Mouse (Mus musculus) mature B cell (primary cell): ENCODE measurements around the gene Rsph1.

ENCODE experiments used
- in situ Hi-C: fragments of 300-500 bp; cut with MboI; formaldehyde crosslinking; loops from 2 replicates; pipeline ENCODE4 v1.14.3; 2019

Rsph1 gene

DNA sequence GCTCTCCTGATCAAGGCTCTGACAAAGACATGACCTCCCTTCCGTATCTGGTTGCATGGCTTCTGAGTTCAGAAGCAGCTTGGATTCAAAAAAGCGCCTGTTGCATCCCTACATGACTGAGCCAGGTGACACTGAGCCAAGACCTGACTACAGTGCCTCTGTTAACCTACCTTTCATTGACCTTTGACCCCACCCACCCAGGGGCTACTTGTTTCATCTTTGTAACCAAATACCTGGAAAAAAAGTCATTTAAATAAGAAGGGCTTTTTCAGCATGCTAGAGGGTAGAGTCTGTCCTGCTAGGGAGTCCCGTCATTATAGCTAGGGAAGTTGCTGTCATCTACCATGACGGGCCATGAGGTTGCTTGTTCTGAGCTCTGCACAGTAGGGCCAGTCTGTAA is 26.2 kb upstream of the Rsph1 start:
- in situ Hi-C loops: no loop called here

DNA sequence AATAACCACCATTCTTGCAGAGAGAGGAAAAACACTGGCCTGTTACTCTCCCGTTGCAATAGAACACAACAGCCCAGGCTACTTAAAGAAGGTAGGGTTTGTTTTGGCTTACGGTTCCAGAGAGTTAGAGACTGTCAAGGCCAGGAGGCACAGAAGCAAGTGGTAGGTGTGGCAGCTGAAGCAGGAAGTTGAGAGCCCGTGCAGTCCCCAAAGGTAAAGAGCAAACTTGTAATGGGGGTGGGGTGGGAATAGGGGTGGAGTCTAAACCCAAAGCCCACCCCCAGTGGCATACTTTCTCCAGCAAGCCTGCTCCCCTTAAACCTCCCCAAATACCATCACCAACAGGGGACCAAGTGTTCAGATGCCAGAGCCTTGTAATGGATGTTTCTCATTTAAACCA is 23.6 kb upstream of the Rsph1 start:
- in situ Hi-C loops: no loop called here

DNA sequence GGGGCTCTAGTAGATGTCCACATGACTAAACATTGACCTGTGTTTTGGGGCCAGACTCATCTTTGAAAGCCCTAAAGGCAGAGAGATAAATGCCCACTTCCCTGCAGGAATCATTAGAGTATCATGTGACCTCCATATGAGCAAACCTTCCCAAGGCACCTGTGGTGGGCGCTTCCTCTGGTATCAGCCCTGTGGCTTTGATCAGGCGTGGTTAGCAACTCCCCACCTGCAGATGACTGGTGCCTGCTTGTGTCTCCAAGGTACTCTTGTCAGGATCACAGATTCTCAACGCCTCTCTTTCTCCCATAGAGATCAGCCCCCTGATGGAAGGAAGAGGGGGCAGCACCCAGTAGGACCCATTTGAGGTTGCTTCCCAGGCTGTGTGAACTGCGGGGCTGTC is 22.8 kb upstream of the Rsph1 start:
- in situ Hi-C loops: loop anchor here (5.0 kb wide), 1 partner anchor 43 kb away; no protein-coding TSS in a partner anchor

DNA sequence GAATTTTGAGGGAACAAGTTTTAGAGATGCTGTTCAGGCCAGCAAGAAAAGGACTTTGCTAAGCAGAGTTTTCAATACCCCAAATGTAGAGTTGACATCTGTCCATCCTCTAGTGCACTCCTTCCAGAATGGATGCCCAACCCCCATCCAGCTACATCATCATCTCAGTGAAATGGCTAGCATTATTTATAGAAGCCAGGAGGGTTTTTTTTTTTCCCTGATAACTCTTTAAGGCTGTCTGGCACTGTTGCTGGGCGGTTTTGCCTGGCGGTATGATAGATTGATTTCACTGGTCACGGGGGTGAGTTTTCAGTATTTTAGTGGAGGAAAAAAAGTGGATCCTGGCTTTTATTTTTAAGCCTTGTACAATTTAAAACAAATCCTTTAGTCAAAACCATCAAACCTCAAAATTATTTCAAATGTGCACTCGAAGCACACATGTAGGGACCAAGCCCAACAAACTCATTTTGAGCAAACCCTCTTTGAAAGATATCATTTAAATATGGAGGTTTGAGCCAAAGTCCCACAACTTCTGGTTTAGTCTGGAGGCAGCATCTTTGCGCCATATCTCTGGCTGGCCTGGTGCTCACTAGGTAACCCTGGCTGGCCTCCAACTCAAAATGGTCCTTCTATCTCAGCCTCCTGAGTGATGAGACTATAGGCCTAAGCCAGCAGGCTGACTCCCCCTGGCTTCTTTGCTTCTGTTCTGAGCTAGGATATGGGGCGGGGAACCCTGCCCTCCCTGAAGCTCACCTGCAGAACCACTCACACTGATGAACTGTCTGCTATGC is 21.4 kb upstream of the Rsph1 start:
- in situ Hi-C loops: loop anchor here (5.0 kb wide), 1 partner anchor 41 kb away; no protein-coding TSS in a partner anchor

DNA sequence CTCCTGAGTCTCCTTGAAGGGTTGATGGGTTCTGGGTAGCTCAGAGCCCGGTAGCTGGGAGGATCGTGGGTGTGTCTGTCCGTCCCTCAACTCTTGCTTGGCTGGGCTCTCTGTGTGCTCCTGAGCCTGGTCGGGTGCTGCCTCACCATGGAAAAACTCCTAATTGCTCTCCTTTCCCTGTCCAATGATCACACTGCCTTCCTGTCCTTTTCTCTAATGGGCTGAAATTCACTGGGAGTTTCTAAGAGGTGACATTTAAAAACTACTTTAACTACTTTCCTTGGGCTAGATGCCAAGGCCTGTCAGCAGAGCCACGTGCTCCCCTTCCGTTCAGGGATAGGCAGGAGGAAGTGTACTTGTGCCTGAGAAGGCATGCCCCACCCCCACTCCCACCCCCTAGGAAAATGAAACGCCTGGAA is 20.3 kb upstream of the Rsph1 start:
- in situ Hi-C loops: loop anchor here (5.0 kb wide), 1 partner anchor 40 kb away; no protein-coding TSS in a partner anchor

DNA sequence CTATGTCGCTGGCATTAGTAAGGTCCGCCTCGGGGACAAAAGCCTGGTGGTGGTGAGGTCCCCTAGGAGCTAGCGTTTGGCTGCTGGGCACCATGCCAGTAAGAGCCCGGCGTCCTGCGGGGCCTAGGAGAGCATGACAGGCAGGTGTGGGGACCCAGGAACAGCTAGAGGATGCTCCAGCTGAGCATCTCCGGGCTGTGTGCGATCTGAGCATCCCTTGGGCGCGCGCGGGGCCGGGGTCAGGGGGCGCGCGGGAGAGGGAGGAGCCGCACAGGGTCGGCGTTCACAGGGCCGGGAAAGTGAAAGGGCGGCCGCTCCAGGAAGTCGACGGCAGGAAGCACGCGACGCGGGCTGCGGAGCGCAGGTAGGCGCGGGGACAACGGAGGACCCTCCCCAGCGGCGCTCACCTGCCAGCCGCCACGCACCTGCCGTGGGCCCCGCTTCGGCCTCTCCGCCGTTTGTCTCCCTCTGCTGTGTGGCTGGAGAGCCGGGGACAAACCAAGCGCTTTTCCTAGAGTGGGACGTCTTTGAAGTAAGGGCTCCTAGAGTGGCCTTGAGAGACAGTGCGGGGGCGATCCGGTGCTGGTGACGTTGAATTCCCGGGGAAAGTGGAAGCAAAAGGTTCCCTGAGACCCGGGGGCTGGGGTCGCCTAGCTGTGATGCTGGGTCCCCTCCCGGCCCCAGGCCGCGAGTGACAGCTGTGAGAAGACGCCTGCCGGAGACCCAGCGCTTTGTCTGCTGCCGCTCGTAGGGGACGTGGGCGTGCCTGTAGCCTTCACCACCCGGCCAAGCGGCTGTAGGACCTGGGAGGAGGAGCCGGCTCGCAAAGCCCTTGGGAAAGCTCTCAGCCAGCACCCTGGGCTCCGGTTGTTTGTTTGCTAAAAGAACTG is 19.0 kb upstream of the Rsph1 start:
- in situ Hi-C loops: loop anchor here (5.0 kb wide), 1 partner anchor 39 kb away; no protein-coding TSS in a partner anchor

DNA sequence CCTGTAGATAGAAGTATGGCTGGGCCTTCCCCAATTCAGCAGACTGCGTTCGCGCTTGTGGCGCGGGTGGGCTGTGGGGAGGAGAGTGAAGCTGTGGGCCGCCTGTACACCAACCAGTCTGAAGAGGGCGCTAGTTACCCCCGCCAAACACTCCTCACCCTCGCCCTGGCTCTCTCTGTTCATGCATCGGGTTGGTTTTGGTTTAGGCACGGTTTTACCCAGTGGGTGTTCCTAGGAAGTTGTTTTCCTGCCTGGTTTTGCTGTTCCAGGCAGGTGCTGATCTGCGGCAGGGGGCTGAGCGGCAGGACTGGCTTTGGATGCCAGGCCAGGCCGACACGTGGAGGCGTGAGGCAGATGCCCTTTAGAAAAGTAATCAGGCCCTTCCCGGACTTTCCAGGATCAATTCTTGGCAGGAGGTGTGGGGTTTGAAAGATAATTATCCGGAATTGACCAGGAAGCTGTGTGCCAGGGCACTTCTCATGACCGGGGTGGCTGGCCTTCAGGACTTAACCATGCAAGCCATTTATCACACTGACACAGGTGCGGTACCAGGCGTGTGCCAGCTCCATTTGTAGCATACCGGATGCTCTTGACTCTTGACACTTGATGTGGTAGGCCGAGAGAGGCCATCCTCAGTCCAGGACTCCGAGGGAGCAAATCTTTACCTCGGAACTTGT is 18.2 kb upstream of the Rsph1 start:
- in situ Hi-C loops: loop anchor here (5.0 kb wide), 1 partner anchor 38 kb away; no protein-coding TSS in a partner anchor

DNA sequence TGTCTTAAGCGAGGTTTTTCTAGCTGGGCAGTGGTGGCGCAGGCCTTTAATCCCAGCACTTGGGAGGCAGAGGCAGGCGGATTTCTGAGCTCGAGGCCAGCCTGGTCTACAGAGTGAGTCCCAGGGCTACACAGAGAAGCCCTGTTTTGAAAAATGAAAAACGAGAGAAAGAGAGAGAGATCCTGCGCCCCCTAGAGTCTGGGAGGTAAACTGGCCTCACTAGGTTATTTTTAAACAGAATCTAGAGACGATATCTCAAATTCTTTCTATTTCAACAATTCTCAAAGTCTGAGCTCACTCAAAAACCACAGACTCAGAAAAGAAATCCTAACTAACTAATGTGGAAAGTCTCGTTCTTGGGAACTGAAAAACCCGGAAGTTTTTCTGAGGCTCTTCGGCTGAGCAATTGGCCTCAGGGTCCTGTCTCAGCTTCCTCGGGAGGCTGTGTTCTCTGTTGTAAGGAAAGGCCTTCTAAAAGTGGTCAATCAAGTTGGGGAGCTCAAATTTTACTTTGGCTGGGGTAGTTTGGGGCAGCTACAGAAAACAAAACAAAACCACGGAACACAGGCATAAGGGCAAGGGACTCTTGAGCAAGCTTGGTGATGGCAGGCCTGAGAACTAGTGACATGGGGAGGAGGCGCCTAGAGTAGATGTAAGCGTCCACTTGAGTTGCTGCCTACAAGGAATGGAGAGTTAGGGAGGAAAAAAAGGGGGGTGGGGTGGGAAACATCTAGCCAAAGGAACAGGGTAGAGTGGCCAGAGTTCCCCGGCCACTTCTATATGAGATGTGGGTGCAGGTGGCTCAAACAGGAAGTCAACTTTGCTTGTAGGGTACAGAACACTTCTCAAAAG is 17.4 kb upstream of the Rsph1 start:
- in situ Hi-C loops: loop anchor here (5.0 kb wide), 1 partner anchor 37 kb away; no protein-coding TSS in a partner anchor

DNA sequence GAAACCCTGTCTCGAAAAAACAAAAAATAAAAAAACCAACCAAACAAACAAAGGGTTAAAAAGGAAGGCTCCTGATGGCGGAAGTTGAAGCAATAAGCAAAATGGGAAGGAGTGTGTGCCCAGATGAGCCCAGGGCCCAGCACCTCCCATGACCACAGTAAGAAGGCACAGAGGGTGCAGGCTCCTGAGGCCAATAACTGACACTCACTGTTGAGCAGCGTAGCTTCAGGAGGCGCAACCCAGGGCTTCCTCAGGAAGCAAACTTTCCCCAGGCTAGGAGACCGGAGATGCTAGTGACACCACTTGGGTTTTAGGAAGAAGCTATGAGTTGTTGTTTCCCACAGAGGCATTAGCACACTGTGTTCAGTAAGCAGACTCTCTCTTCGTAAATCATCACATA is 13.7 kb upstream of the Rsph1 start:
- in situ Hi-C loops: no loop called here

DNA sequence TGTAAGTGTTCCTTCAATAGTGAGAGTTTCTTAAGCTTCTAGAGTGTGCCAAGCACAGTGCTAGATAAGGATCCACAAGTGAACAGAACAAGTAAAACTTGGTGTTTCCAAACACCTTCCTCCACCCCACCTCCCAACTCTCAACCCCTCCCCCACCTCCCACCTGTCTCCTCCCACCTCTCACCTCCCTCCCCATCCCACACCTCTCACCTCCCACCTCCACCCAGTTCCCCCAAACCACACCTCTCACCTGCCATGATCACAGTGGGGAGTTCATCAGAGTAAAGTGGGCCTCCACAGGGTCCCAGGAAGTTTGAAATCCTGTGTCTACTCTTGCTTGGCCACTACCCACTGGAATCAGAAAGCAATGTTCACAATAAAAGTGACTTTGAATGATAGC is 13.1 kb upstream of the Rsph1 start:
- in situ Hi-C loops: no loop called here

DNA sequence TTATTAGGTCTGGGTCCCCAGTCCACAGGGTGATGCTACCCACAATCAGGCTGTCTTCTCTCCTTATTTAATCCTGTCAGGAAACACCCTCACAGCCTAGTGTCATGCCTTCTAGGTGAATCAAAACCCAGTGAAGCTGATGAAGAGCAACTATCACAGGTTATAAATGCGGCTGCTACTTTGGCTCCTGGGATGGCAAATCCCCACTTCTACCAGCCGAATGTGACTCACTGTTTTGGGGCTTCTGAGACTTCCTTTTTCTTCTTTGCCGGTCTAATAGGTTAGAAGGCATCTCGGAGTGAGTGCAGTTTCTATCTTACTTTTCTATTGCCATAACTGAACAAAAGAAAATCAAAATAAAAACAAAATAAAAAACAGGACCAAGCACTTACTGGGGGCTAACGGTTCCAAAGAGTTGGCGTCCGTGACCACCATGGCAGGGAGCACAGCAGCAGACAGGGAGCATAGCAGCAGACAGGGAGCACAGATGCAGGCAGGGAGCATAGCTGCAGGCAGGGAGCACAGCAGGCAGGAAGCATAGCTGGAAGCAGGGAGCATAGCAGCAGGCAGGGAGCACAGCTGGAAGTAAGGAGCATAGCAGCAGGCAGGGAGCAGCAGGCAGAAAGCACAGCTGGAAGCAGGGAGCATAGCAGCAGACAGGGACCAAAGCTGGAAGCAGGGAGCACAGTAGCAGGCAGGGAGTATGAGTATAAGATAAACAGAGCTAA is 12.0 kb upstream of the Rsph1 start:
- in situ Hi-C loops: no loop called here

DNA sequence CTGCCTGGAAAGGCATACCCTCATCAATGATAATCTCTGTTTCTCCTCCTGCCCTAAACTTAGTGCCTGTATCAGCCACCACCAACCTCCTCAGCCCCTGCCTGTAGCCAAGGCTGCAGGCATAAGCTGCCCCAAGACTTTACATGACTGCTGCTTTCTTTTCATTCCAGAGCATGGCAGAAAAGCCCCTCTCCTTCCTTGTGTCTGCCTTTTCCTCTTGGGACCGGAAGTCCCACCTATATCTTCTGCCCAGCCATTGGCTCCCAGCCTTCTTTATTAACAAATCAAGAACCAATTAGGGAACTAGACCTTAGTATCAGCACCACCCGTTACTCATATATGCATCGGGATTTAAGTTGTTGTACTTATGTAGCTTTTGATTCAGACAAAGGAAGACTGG is 10.0 kb upstream of the Rsph1 start:
- in situ Hi-C loops: no loop called here

DNA sequence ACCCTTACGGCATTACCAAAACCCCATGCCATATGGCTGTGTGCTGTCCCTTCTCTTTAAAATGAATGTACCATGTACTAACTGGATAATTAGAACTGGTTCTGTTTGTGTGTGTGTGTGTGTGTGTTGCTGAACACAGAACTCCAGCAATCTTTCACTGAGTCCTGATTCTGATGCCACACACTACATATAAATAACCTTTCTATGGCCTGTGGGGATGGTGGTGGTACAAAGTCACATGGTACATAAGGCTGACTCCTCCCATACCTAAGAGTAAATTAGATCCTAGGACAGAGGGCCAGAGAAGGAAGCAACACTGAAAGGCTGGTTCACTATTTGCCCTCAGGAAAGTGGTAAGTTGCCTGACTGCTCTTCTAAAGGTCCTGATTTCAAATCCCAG is 9.3 kb upstream of the Rsph1 start, which contains the start of gene Slc37a1:
Gene Slc37a1 (plus strand): TSS at position 301 of the 400 bp plus-strand sequence.
- in situ Hi-C loops: no loop called here

DNA sequence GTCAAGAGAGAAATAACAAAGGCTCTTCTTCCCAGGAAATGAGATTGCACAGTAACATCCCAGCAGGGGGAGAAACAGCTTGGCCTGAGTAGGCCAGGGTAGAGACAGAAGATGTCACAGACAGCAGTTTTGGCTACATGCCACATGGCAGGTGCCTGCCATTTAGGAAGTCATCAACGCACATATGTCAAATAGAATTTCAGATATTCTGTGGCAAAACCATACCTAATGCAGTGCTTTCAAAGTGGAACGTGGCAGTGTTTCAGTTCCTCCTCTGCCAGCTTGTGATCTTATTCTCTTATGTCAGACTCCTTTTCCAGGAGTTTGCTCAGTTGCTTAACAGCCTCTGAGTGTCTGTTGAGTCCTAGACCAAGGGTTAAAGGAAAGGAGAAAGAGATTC is 8.7 kb upstream of the Rsph1 start:
- in situ Hi-C loops: no loop called here

DNA sequence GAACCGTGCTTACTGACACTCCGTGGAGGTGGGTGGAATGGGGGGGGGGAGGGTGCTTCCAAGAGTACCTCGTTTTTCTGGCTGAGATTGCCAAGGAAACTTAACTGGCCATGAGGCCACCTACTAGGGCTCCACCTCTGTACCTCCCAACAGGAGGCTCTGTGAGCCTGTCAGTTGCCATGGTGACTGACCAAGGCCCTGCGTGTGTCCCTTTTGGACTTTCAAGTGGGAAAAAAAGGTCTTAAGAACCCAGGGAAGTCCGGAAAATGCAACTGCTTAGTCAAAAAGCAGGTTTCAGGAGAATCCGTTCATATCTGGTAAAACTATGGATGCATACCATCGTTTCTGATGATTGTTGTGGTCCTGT is 5.5 kb upstream of the Rsph1 start:
- in situ Hi-C loops: no loop called here

DNA sequence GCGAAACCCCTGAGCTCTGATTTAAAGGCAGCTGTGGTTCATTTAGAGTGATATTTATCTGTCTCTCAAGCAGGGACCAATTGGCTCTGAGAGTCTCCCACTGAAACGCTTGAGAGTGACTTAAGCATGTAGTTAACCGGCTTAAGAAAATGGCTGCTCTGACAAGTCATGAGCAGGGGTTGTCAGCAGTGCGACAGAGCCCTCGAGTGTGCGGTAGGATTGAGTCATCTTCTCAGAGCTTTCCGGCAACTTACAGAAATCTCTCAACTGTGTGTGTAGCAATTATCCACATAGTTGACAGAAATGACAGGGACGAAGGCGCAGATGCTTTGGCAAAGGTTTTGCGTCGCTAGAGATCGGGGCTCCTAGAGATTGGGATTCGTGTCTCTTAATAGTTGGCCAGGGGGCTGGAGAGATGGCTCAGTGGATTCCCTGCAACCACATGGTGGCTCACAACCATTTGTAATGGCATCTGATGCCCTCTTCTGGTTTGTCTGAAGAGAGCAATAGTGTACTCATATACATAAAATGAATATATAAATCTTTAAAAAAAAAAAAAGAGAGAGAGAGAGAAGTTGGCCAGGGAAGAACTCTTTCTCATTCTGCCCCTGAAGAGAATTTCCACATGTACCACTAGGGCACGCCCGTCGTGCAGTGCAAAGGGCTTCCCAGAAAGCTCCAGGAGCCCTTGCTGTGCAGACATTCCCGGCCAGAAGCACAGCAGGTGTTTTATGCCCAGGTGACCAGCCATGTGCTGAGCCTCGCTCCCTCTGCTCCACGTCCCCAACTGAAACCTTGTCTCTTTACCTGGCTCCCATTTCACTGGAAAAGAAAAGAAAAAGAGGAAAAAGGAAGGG is 4.9 kb upstream of the Rsph1 start:
- in situ Hi-C loops: no loop called here

DNA sequence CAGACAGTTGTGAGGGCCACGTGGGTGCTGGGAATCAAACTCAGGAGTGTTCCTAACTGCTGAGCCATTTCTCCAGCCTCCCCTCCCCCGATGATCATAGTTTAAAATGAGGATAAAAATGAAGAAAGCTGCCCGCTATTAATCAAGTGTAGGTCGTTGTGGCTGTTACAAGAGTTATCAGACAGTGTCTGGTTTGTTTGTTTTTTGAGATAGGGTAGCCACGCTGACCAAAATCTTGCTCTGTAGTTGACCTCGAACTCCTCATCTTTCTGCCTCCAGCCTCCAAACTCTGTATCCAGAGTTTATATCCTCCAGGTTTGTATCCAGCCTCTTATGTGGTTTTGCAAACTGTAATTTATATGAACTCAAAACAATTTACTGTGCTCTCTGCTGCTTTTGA is 3.1 kb upstream of the Rsph1 start:
- in situ Hi-C loops: no loop called here

DNA sequence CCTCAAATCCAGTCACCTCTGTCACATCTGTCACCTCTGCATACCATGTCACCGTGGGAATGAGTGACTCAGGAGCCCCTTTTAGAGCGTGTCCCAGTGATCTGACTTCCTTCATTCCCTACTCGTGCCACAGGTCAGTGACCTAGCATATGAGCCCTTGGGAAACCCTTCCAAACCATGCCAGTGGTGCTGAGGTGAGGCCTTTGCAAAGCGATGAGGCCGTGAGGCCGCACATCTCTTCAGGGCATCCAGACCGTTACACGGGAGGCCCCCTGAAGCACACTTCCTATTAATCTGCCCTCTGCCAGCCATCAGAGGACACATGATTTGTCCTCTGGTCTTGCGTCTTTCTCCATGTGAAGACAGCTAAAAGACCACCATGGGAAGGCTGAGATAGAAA is 2.4 kb upstream of the Rsph1 start:
- in situ Hi-C loops: no loop called here

DNA sequence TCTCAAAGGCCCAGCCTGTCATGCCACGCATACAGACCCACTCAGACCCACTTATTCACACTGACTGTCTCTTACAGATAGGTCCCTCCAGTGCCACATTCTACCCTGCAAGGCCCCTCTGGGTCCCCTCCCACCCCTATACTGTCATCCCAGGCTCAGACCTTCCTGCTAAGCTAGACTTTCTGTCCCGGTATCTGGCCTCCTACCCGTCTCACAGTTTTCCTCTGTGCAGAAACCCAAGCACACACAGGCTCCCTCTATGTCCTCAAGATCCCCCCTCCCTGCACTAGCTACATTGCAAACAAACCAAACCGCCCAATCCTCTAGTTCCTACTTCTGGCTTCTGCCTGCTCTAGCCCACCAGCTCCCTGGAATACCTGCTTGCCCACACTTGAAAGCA is 748 bp upstream of the Rsph1 start:
- in situ Hi-C loops: no loop called here
